Mouse (Mus musculus): Measurements from ENCODE around the gene Izumo1r. TPM values are rescaled to one million over a fixed set of nuclear protein-coding genes. Genes with fewer than 3 reads are reported as not detected.

Gene Izumo1r
- polyA plus RNA-seq, 1 experiment = not detected

DNA sequence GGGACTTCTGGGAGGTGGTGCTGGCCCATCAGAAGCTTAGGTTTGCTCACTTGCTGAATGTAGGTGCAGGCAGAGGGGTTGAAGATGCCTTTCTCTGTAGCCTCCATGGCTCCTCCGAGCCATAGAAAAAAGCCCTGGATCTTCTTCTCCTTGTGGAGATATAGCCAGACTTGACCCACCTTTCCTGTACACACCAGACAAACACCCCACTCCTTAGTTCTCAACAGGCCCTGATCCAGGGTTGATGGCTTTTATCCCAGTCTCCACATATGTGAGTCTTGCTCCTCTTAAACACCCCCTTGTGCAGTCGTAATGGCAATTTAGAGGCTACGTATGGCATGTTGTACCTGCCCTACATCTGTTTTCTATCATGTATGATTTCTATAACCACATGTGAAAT, 40.6 kb downstream of the Izumo1r start:
- TF ChIP-seq MYOG (IDR thresholded peaks at IDR 0.05; ENCODE audit: control insufficient read depth in 1 of 3, insufficient read depth in 1 of 3, insufficient read length in 2 of 3, low read depth in 2 of 3) (no peak), SRF (IDR thresholded peaks at IDR 0.05; ENCODE audit: control insufficient read depth, insufficient read length, low read depth) (no peak), USF1 (IDR thresholded peaks at IDR 0.05; ENCODE audit: low read depth) (no peak), POLR2AphosphoS2 (IDR thresholded peaks at IDR 0.05; ENCODE audit: insufficient read length, low read depth) (no peak), MYOD1 (IDR thresholded peaks at IDR 0.05; ENCODE audit: control insufficient read depth in 1 of 3, insufficient read length in 2 of 3, low read depth in 2 of 3) (no peak)
- H3K4me3 ChIP-seq = no peak overlapping the region
- H3K4me2 ChIP-seq (ENCODE audit: low read depth) = no peak overlapping the region
- H3K36me3 ChIP-seq (ENCODE audit: control insufficient read depth, insufficient read depth) = no peaks in the 10 kb centered on the region
- no peaks in the 10 kb centered on the region for H3K79me2 ChIP-seq (ENCODE audit: control insufficient read depth, insufficient read depth)
- no peak overlapping the region for H3ac ChIP-seq (ENCODE audit: control insufficient read depth, insufficient read length)
- peaks cover 35% of the 10 kb centered on the region for H3K27me3 ChIP-seq (ENCODE audit: control insufficient read depth, insufficient read depth, insufficient read length)

DNA sequence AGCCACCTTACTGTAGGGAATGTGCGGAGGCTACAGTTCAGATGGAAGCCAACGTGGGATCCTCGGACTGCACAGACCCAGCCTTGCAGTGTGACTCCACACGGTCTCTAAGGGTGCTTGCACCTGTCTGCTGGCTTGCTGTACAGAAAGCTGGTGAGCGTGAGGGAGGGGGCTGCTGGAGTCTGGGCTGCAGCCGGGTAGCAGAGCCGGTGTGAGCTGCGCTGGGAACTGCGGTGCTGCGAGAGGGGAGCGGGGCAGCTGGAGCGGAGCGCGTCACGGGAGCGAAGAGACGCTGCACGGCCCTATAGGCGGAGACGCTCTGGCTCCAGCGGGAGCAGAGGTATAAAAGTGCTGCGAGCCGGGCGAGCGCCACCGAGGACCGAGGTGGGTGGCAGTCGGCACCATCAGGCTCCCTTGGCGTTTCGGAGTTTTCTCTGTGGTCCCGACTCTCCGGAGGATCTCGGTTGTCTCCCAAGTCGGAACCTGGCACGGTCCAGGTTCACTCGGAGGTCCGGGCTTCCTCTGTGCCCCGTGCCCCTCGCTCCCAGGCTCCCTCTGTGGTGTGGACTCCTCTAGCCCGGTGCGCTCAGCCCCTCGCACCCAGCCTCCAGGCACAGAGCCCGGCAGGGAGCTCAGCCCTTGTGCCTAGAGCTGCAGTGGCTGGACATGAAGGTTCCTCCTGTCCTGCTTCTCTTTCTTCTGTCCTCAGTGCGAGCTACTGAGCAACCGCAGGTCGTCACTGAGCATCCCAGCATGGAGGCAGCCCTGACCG, 43.7 kb downstream of the Izumo1r start, which contains the start of gene Gpr83:
TSS of gene Gpr83 (plus strand) at position 343 of the 772 bp plus-strand sequence.
- Histone ChIP-seq H3K27me3 (ENCODE audit: control insufficient read depth, insufficient read depth, insufficient read length) (peaks cover 35% of the 10 kb centered on the region), H3K4me3 (no peak within 1 kb of the TSS), H3K79me2 (ENCODE audit: control insufficient read depth, insufficient read depth) (no peaks in the 10 kb centered on the region), H3ac (ENCODE audit: control insufficient read depth, insufficient read length) (no peak within 1 kb of the TSS), H3K4me2 (ENCODE audit: low read depth) (no peak within 1 kb of the TSS), H3K36me3 (ENCODE audit: control insufficient read depth, insufficient read depth) (no peaks in the 10 kb centered on the region)
- no peak for TF ChIP-seq E2F4 (IDR thresholded peaks at IDR 0.05; ENCODE audit: insufficient read depth)
- no peak for TF ChIP-seq SRF (IDR thresholded peaks at IDR 0.05; ENCODE audit: control insufficient read depth, insufficient read length, low read depth)
- TF ChIP-seq MYOG (IDR thresholded peaks at IDR 0.05; ENCODE audit: control insufficient read depth in 1 of 3, insufficient read depth in 1 of 3, insufficient read length in 2 of 3, low read depth in 2 of 3) = no peak
- TF ChIP-seq TCF3 (IDR thresholded peaks at IDR 0.05; ENCODE audit: insufficient read length, low read depth) = no peak
- no peak for TF ChIP-seq USF1 (IDR thresholded peaks at IDR 0.05; ENCODE audit: low read depth)
- TF ChIP-seq REST (IDR thresholded peaks at IDR 0.05; ENCODE audit: insufficient read depth, insufficient read length) = no peak

DNA sequence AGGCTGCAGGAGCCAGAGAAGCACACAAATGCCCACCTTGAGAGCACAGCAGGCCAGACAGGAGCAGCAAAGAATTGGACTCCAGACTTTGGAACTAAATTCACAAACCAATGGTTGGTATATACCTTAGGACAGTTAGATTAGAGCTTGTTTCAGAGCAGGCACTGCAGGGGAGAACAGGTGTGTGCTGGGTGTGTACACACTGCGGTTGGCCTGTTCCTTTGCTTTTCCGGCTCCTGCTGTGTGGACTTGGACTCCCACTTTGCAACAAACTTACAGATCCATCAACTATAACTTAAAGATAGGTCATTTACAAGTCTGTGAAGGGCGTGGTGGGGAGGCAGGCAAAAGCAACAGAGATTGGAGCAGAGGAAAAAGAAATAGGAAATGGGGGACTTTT, 45.0 kb downstream of the Izumo1r start:
- no peaks in the 10 kb centered on the region for H3K36me3 ChIP-seq (ENCODE audit: control insufficient read depth, insufficient read depth)
- peaks cover 29% of the 10 kb centered on the region for H3K27me3 ChIP-seq (ENCODE audit: control insufficient read depth, insufficient read depth, insufficient read length)
- H3K4me2 ChIP-seq (ENCODE audit: low read depth) = no peak overlapping the region
- H3K4me3 ChIP-seq = no peak overlapping the region
- H3K79me2 ChIP-seq (ENCODE audit: control insufficient read depth, insufficient read depth) = no peaks in the 10 kb centered on the region
- H3ac ChIP-seq (ENCODE audit: control insufficient read depth, insufficient read length) = no peak overlapping the region
- no peak for TF ChIP-seq TCF12 (IDR thresholded peaks at IDR 0.05; ENCODE audit: insufficient read depth, poor library complexity, severe bottlenecking)
- TF ChIP-seq MYOD1 (IDR thresholded peaks at IDR 0.05; ENCODE audit: control insufficient read depth in 1 of 3, insufficient read length in 2 of 3, low read depth in 2 of 3) = no peak
- TF ChIP-seq POLR2AphosphoS2 (IDR thresholded peaks at IDR 0.05; ENCODE audit: insufficient read length, low read depth) = no peak
- no peak for TF ChIP-seq POLR2A (IDR thresholded peaks at IDR 0.05; ENCODE audit: insufficient read length, low read depth)
- no peak for TF ChIP-seq MYOG (IDR thresholded peaks at IDR 0.05; ENCODE audit: control insufficient read depth in 1 of 3, insufficient read depth in 1 of 3, insufficient read length in 2 of 3, low read depth in 2 of 3)
- TF ChIP-seq SRF (IDR thresholded peaks at IDR 0.05; ENCODE audit: control insufficient read depth, insufficient read length, low read depth) = no peak
- no peak for TF ChIP-seq USF1 (IDR thresholded peaks at IDR 0.05; ENCODE audit: low read depth)
- no peak for TF ChIP-seq REST (IDR thresholded peaks at IDR 0.05; ENCODE audit: insufficient read depth, insufficient read length)
- no peak for TF ChIP-seq MAX (IDR thresholded peaks at IDR 0.05; ENCODE audit: low read depth)
- TF ChIP-seq TCF3 (IDR thresholded peaks at IDR 0.05; ENCODE audit: insufficient read length, low read depth) = no peak
- TF ChIP-seq E2F4 (IDR thresholded peaks at IDR 0.05; ENCODE audit: insufficient read depth) = no peak
- TF ChIP-seq CEBPB (IDR thresholded peaks at IDR 0.05; ENCODE audit: insufficient read depth, poor library complexity, severe bottlenecking) = no peak

DNA sequence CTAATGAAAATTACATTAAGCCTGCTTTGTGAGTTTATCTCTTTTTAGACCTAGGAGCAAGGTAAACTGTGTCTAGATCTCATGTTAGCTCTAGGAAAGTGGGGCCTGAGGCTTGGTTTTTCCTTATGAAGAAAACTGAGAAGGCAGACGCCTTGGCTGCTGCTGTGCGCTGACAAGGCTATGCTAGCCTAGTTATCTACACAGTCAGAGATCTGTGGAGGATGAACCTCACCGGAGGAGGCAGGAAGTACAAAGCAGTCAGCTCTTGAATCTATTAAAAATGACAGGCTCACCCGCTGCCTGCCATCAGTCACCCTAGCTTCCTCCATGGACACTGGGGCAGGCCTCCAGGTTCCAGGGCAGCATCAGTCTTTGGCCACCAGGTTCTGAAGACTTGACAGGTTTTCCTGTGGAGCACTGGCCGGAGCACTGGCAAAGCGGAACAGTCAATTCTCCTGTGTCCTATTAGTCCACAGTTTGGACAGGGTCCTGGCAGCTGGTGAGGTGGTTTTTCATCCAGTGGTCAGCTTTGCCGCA, 45.5 kb downstream of the Izumo1r start:
- Histone ChIP-seq H3K27me3 (ENCODE audit: control insufficient read depth, insufficient read depth, insufficient read length) (peaks cover 29% of the 10 kb centered on the region), H3K36me3 (ENCODE audit: control insufficient read depth, insufficient read depth) (no peaks in the 10 kb centered on the region), H3K4me3 (no peak overlapping the region), H3K79me2 (ENCODE audit: control insufficient read depth, insufficient read depth) (no peaks in the 10 kb centered on the region), H3ac (ENCODE audit: control insufficient read depth, insufficient read length) (no peak overlapping the region), H3K4me2 (ENCODE audit: low read depth) (no peak overlapping the region)
- no peak for TF ChIP-seq MYOG (IDR thresholded peaks at IDR 0.05; ENCODE audit: control insufficient read depth in 1 of 3, insufficient read depth in 1 of 3, insufficient read length in 2 of 3, low read depth in 2 of 3)
- no peak for TF ChIP-seq TCF12 (IDR thresholded peaks at IDR 0.05; ENCODE audit: insufficient read depth, poor library complexity, severe bottlenecking)
- no peak for TF ChIP-seq MYOD1 (IDR thresholded peaks at IDR 0.05; ENCODE audit: control insufficient read depth in 1 of 3, insufficient read length in 2 of 3, low read depth in 2 of 3)
- no peak for TF ChIP-seq E2F4 (IDR thresholded peaks at IDR 0.05; ENCODE audit: insufficient read depth)
- no peak for TF ChIP-seq POLR2A (IDR thresholded peaks at IDR 0.05; ENCODE audit: insufficient read length, low read depth)
- no peak for TF ChIP-seq CEBPB (IDR thresholded peaks at IDR 0.05; ENCODE audit: insufficient read depth, poor library complexity, severe bottlenecking)
- no peak for TF ChIP-seq USF1 (IDR thresholded peaks at IDR 0.05; ENCODE audit: low read depth)
- TF ChIP-seq REST (IDR thresholded peaks at IDR 0.05; ENCODE audit: insufficient read depth, insufficient read length) = no peak
- TF ChIP-seq POLR2AphosphoS2 (IDR thresholded peaks at IDR 0.05; ENCODE audit: insufficient read length, low read depth) = no peak
- no peak for TF ChIP-seq MAX (IDR thresholded peaks at IDR 0.05; ENCODE audit: low read depth)
- no peak for TF ChIP-seq SRF (IDR thresholded peaks at IDR 0.05; ENCODE audit: control insufficient read depth, insufficient read length, low read depth)
- TF ChIP-seq TCF3 (IDR thresholded peaks at IDR 0.05; ENCODE audit: insufficient read length, low read depth) = no peak

Data from myocyte (in vitro differentiated cells).